Mouse (Mus musculus): Measurements from ENCODE around the gene Rexo4. TPM values are rescaled to one million over a fixed set of nuclear protein-coding genes. Genes with fewer than 3 reads are reported as not detected.

The Rexo4 gene
- polyA plus RNA-seq, 1 experiment: 23.3 TPM

DNA sequence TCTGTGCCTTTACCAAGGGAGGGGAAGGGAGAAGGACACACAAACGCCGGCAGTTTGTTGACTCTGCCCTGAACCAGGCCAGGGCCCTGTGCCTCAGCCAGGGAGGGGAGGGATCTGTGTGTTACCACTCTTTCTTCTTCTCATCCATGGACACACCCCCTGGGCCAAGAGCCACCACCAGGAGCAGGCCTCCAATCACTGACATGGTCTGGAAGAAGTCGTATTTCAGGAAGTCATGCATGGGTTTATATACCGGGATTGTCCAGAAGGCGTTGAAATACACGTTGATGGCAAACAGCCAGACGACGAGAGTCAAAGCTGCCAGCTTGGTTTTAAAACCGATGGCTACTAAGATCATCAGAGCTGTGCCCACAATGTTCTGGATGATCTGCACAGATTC lies 42.4 kb downstream of the Rexo4 start:
- no peak overlapping the region for H3ac ChIP-seq (ENCODE audit: control insufficient read depth, insufficient read length)
- H3K36me3 ChIP-seq (ENCODE audit: control insufficient read depth, insufficient read depth): peaks cover 65% of the 10 kb centered on the region

DNA sequence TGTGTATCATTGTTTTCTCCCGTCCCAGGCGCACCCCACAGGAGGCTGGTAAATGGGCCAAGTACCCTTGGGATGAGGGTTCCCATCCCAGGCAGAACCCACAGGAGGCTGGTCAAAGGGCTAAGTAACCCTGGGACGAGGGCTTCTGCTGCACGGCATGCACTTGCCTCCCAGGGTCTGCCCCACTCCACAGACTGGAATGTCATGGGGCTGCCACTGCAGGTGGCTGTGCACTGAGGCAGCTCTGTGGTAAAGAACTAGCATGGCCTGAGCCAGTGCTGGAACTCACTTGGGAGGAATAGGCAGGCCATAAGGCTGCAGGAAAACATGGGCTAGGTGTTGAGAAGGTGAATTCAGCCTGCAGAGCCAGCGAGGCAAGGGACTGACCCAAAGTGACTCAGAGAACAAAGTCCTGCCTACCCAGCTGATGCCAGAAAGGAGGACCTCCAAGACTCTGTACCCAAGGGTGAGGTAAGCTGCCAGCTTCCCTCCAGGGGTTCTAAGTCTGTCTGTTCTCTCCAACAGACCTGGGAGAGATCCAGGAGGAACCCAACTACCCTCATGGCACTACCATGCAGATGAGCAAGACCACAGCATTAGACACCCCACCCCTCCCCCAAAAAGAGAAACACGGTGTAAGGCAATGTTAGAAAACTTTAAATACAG lies 43.9 kb downstream of the Rexo4 start:
- no peaks in the 10 kb centered on the region for H3K27me3 ChIP-seq (ENCODE audit: control insufficient read depth, insufficient read depth, insufficient read length)
- peaks cover 54% of the 10 kb centered on the region for H3K36me3 ChIP-seq (ENCODE audit: control insufficient read depth, insufficient read depth)
- peaks cover 23% of the 10 kb centered on the region for H3K79me2 ChIP-seq (ENCODE audit: control insufficient read depth, insufficient read depth)
- H3K4me2 ChIP-seq (ENCODE audit: low read depth): no peak overlapping the region
- H3ac ChIP-seq (ENCODE audit: control insufficient read depth, insufficient read length): no peak overlapping the region
- no peak overlapping the region for H3K4me3 ChIP-seq
- TF ChIP-seq USF1 (IDR thresholded peaks at IDR 0.05; ENCODE audit: low read depth) (no peak), POLR2A (IDR thresholded peaks at IDR 0.05; ENCODE audit: insufficient read length, low read depth) (no peak), POLR2AphosphoS2 (IDR thresholded peaks at IDR 0.05; ENCODE audit: insufficient read length, low read depth) (peak; percentile 61), MYOD1 (IDR thresholded peaks at IDR 0.05; ENCODE audit: control insufficient read depth in 1 of 3, insufficient read length in 2 of 3, low read depth in 2 of 3) (no peak)

More for the DNA sequence above, 42.4 kb downstream of the Rexo4 start:
- TF ChIP-seq POLR2AphosphoS2 (IDR thresholded peaks at IDR 0.05; ENCODE audit: insufficient read length, low read depth) (no peak), MAX (IDR thresholded peaks at IDR 0.05; ENCODE audit: low read depth) (no peak), TCF3 (IDR thresholded peaks at IDR 0.05; ENCODE audit: insufficient read length, low read depth) (no peak), REST (IDR thresholded peaks at IDR 0.05; ENCODE audit: insufficient read depth, insufficient read length) (no peak), MYOD1 (IDR thresholded peaks at IDR 0.05; ENCODE audit: control insufficient read depth in 1 of 3, insufficient read length in 2 of 3, low read depth in 2 of 3) (no peak), TCF12 (IDR thresholded peaks at IDR 0.05; ENCODE audit: insufficient read depth, poor library complexity, severe bottlenecking) (no peak), CEBPB (IDR thresholded peaks at IDR 0.05; ENCODE audit: insufficient read depth, poor library complexity, severe bottlenecking) (no peak), SRF (IDR thresholded peaks at IDR 0.05; ENCODE audit: control insufficient read depth, insufficient read length, low read depth) (no peak), MYOG (IDR thresholded peaks at IDR 0.05; ENCODE audit: control insufficient read depth in 1 of 3, insufficient read depth in 1 of 3, insufficient read length in 2 of 3, low read depth in 2 of 3) (no peak), E2F4 (IDR thresholded peaks at IDR 0.05; ENCODE audit: insufficient read depth) (no peak), USF1 (IDR thresholded peaks at IDR 0.05; ENCODE audit: low read depth) (no peak), POLR2A (IDR thresholded peaks at IDR 0.05; ENCODE audit: insufficient read length, low read depth) (no peak)
- Histone ChIP-seq H3K79me2 (ENCODE audit: control insufficient read depth, insufficient read depth) (peaks cover 13% of the 10 kb centered on the region), H3K4me3 (no peak overlapping the region), H3K4me2 (ENCODE audit: low read depth) (no peak overlapping the region), H3K27me3 (ENCODE audit: control insufficient read depth, insufficient read depth, insufficient read length) (no peaks in the 10 kb centered on the region)

- Histone ChIP-seq H3K79me2 (ENCODE audit: control insufficient read depth, insufficient read depth) (peaks cover 23% of the 10 kb centered on the region), H3K27me3 (ENCODE audit: control insufficient read depth, insufficient read depth, insufficient read length) (no peaks in the 10 kb centered on the region), H3ac (ENCODE audit: control insufficient read depth, insufficient read length) (no peak overlapping the region), H3K36me3 (ENCODE audit: control insufficient read depth, insufficient read depth) (peaks cover 51% of the 10 kb centered on the region), H3K4me2 (ENCODE audit: low read depth) (no peak overlapping the region), H3K4me3 (no peak overlapping the region)
- TF ChIP-seq TCF12 (IDR thresholded peaks at IDR 0.05; ENCODE audit: insufficient read depth, poor library complexity, severe bottlenecking) (no peak), E2F4 (IDR thresholded peaks at IDR 0.05; ENCODE audit: insufficient read depth) (no peak), MAX (IDR thresholded peaks at IDR 0.05; ENCODE audit: low read depth) (no peak), POLR2AphosphoS2 (IDR thresholded peaks at IDR 0.05; ENCODE audit: insufficient read length, low read depth) (no peak)
These were observed 44.5 kb downstream of the Rexo4 start for GRCm38 (mm10) chr2:26919684-26920083.

- TF ChIP-seq MAX (IDR thresholded peaks at IDR 0.05; ENCODE audit: low read depth) (no peak), POLR2AphosphoS2 (IDR thresholded peaks at IDR 0.05; ENCODE audit: insufficient read length, low read depth) (no peak), MYOG (IDR thresholded peaks at IDR 0.05; ENCODE audit: control insufficient read depth in 1 of 3, insufficient read depth in 1 of 3, insufficient read length in 2 of 3, low read depth in 2 of 3) (no peak), CEBPB (IDR thresholded peaks at IDR 0.05; ENCODE audit: insufficient read depth, poor library complexity, severe bottlenecking) (no peak), TCF12 (IDR thresholded peaks at IDR 0.05; ENCODE audit: insufficient read depth, poor library complexity, severe bottlenecking) (no peak), E2F4 (IDR thresholded peaks at IDR 0.05; ENCODE audit: insufficient read depth) (no peak), USF1 (IDR thresholded peaks at IDR 0.05; ENCODE audit: low read depth) (no peak), TCF3 (IDR thresholded peaks at IDR 0.05; ENCODE audit: insufficient read length, low read depth) (no peak), SRF (IDR thresholded peaks at IDR 0.05; ENCODE audit: control insufficient read depth, insufficient read length, low read depth) (no peak), REST (IDR thresholded peaks at IDR 0.05; ENCODE audit: insufficient read depth, insufficient read length) (no peak), MYOD1 (IDR thresholded peaks at IDR 0.05; ENCODE audit: control insufficient read depth in 1 of 3, insufficient read length in 2 of 3, low read depth in 2 of 3) (no peak), POLR2A (IDR thresholded peaks at IDR 0.05; ENCODE audit: insufficient read length, low read depth) (no peak)
- Histone ChIP-seq H3K4me3 (peak overlapping the region; percentile 91), H3K4me2 (ENCODE audit: low read depth) (peak overlapping the region; percentile 89), H3K27me3 (ENCODE audit: control insufficient read depth, insufficient read depth, insufficient read length) (no peaks in the 10 kb centered on the region), H3ac (ENCODE audit: control insufficient read depth, insufficient read length) (peak overlapping the region; percentile 61), H3K36me3 (ENCODE audit: control insufficient read depth, insufficient read depth) (peaks cover 54% of the 10 kb centered on the region), H3K79me2 (ENCODE audit: control insufficient read depth, insufficient read depth) (peaks cover 43% of the 10 kb centered on the region)
These were observed 47.4 kb downstream of the Rexo4 start for GRCm38 (mm10) chr2:26916738-26917137.

Measured in myocyte (in vitro differentiated cells).